Mouse (Mus musculus) left cerebral cortex, adult 9 months (tissue): Measurements from ENCODE around the gene Cdk12.

Source experiments
- DNase-seq, 2 experiments: peaks; one replicate each; pipeline ENCODE4 v3.0.0; 2022; ENCODE audit warnings: low spot score in 2 of 2

Cdk12 gene

DNA sequence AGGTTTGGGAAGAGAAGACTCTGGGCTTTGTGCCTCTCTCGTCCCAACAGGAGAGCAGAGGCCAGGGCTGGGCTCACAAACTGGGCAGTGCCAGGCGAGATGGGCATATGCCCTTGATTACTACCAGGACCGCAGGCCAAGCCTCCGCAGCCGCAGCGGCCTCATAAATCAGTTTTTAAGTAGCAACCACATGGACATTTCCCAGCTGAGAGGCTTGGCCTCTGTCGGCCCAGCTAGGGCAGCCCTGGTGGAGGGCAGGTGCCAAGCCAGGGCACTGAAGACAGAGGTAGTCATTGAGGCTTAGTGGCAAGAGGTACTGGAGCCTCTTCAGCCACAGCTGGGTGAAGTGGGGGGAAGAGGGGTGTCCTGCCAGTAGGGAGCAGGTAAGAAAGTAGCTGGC, 114.6 kb downstream of the Cdk12 start:
- peak in 1 of 2 experiments; percentile 1 for DNase-seq

DNA sequence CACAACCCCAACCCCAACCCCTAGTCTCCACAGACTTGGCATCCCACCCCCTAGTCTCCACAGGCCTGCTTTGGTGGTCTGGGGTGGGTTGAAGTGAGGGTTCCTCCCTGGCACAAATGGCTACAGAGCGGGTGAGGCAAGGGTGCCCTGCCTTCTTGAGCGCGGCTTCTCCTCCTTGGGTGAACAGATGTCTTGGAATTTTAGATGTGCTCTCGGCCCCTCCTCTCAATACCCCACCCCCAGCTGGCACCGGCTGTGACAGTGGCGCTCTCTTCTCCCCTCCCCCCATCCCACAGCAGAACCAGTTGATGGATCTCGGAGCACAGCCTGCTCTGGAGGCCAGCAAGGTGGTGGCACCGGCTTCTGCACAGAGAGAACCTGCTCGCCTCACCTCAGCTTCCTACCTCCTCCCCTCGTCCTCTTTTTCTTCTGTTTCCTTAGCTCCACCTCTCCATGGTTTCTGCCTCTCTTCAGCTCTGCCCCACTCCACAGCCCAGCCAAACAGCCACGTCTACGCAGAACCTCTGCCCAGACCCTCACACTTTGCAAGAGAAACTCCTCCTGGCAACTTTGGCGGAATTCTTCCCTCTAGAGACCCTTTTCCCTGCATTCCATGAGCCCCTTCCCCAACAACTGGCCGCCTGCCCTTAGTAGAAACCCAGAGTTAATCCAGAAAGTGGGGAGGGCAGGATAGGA, 115.7 kb downstream of the Cdk12 start:
- peak in 1 of 2 experiments; percentile 24 for DNase-seq

DNA sequence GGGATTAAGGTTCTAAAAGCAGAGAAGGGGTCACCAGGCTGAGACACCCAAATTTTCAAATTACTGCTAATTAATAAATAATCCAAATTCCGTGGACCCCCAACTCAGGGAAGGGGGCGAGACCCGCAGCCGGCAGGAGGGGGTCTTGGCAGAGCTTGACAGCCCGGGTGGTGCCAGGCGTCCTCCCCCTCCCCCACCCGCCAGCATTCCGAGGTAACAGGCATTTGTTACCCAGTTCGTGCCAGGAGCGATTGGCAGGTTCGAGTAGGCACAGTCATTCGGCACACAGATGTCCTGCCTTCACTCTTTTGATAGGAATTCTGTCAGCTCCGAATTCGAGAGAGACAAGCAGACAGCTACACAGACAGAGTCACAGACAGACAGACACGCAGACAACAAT, 116.3 kb downstream of the Cdk12 start:
- DNase-seq: no peak

DNA sequence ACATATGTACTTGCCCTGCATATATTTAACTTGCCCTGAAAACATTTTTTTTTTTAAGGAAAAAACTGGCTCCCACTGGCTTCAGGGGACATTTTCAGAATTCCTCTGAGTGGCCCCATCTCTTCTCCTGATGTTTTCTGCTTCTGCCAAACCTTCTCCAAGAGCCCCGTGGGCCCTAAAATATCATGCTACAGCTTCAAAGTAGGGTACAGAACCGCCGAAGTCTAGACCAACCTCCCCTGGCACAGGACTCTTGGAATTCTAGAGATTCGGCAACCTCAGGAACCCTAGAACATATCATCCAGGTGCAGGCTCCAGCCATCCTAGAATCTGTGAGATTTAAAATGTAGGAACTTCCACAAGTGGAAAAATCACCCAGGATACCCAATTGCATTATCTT, 116.7 kb downstream of the Cdk12 start:
- peak in 1 of 2 experiments; percentile 24 for DNase-seq

DNA sequence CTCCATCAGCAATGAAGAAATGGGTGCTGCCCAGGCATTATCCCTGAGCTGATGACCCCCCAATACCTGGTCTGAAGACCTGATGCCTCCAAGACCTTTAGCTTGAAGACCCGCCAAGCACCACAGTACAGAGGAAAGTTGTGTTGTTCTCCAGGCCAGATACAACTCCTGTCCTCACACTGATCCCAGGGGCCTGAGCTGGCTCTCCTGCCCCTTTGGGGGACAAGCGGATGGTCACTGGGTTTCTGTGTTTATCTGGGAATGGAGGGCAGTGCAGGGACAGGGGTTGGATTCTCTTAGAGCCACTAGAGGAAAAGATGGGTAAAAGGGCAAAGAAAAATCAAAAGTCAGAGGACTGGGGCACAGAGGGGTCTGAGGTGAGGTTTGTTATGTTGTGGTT, 117.1 kb downstream of the Cdk12 start:
- DNase-seq: peak in 1 of 2 experiments; percentile 7

DNA sequence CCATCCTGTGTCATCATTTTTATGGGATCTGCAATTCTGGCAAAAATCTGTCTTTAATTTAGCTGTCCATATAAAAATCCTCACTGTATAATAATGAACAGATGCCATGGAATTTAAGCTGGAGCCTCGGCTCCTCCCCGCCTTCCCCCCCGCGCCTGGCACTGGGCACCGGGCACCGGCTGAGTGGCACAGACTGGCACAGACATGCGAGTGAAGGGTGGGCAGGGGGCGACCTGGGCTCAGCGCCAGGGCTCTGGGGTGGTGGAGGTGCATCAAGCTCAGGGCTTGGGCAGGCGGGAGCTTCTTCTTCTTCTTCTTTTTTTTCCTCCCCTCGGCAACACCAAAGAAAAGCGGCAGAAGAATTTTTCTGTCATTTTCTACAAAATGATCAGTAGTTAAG, 117.5 kb downstream of the Cdk12 start:
- peak in 1 of 2 experiments; percentile 10 for DNase-seq

DNA sequence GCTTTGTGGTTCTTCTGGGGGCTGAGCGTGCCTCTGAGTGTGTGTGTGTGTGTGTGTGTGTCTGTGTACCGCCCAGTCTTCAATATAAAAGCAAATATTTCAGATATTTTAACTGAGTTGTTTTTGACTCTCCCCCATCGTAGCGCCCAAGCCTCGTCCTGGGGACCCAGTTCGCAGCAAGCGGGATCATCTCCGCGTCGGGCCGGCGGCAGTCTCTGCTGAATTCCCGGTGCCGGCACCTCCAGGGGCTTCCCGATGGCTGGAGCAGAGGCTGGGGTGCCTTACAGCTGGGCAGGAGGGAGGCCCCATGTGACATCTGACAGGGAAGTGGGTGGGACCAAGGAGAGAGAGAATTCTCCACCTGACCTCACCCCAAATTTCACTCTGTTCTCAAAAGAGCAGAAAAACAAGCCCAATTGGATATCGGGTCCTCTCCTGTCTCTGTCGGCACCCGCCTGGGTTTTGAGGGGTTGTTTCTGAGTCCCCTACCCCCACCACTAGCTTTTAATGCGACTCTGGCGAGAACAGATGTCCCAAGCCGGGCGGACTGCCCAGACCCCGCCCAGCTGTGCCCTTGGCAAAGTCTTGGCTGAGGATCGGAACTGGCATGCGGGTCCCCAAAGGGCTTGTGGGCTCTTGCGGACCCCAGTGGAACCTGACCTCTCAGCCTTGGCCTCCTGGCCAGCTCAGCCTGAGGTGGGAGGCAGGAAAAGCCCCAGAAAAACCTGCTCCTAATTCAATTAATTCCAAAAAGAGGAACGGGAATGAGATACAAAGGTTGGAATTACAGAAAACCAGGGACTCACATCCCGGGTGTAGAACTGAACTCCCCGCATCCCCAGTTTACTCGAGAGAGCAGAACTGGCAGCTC, 118.2 kb downstream of the Cdk12 start:
- peak in 1 of 2 experiments; percentile 25 for DNase-seq

DNA sequence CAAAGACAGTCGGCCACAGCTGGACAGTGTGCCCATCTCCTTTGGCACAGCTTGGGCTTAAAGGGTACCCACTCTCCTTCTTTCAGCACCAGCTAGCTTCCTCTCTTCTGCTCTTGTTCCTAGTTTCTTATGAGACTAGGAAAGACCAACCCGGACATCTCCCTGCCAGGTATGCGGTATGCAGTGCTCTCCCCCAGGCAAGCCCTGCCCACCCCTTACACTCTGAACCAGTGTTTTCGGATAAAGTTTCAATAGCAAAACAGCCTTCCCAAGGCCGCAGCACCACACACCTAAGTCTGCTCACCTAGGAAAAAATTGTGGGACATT, 118.8 kb downstream of the Cdk12 start:
- peak in 1 of 2 experiments; percentile 5 for DNase-seq

DNA sequence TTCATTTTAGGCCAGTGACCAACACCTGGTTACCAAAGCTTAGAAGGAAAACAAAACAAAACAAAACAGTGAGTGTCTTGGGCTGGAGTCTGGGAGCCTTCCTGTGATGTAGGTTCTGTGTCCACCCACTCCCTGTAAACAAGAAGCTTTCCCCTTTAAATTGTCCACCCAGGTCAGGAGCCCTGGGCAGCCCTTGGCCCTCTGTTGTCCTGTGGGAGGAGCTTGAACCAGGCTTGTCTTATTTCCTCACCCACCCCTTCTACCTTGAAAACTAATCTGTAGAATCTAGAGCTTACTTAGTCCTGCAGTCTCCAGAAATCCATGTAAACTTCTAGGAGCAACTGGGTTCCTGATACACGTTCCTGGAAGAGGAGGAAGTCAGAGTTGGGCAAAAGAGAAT, 119.3 kb downstream of the Cdk12 start:
- DNase-seq: peak in 1 of 2 experiments; percentile 1

DNA sequence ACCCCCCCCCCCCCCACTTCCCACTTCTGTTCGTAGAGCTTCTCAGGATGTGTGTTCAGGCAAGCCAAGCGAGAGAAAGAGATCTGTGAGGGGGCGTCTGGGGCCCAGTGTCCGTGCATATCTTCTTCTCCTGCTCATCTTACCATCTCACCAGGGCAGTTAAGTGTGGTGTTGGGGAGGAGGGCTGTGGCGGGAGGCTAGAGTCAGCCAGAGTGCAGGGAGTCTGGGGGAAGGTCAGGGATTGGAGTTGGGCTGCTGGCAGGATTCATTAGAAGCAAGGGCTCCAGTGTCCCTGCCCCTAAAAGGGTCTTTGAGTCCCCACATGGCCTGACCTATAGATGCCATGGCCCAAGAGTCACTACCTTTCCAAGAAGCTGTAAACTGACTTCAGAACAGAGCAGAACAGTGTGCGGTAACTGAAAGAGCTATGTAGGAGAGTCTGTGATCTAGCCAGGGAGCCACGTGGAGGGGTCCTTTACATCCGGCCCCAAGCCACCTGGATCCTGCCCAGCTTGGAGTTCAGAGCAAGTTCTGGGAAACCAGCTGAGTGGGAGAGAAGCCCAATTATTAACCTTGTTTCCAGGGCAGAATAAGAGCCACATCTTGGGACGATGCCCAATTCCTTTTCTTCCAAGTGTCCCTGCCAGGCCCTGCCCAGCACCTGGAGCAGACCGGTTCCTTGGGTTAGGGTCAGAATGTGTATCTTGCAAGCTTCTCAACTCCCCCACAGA, 120.4 kb downstream of the Cdk12 start:
- peak in 1 of 2 experiments; percentile 2 for DNase-seq

DNA sequence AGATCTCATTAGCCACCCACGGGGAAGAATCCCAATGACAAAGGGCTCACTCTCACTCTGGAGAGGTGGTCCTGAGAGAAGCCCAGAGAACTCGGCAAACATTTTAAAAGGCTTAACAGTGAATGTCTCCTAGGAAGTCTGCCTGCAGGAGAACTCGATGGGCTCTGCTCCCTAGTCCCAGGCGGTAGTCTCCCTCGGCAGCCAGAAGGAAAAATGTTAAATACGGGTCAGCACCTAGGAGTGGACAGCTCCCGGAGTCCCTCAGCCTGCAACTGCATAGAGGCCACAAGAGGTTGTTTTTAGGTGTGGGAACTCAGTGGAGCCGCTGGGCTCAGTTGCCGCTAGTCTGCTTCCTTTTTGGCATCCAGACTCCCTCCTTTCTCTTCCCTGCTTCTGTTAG, 121.1 kb downstream of the Cdk12 start:
- DNase-seq: no peak

DNA sequence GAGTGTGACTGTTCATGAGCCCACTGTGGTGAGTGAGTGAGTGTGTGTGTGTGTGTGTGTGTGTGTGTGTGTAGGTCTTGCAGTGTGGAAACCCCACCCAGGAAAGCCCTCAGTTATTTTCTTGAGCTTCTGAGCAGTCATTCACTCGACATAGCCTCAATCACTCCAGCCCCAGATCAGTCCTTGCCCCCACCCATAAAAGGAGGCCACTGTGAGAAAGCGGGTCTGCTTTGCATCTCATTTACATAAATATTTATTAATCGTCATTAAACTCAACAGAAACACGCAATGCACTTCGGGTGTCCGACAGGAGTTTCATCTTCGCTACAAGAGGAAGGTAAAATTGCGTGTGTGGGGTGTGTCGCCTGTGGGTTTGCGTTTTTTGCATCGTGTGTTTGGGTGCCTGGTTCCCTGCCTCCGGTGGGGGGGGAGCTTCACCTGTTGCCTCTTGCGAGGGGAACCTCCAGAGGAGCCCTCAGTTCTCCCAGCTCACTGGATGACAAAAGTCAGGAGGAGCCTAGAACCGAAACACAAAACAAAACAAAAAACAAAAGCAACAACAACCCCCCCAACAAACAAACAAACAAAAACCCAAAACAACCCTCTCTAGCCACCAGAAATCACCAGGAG, 122.4 kb downstream of the Cdk12 start:
- DNase-seq: no peak

DNA sequence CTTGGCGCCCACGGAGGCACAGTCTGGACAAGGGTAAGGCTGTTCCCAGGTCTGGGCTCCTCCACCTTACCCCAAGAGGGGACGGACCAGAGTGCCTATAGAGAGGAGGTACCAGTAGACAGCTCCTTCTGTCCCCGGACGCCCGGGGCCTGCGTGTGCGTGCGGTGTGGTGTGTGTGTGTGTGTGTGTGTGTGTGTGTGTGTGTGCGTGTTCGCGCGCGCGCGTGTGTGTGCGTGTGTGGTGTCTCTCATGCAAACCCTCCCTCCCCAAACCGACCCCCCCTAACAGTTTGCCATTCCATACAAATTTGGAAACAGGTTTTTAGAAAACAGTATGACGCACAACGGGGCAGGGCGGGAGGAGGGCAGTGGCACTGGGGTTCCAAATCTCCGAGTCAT, 123.0 kb downstream of the Cdk12 start:
- DNase-seq: peak in 1 of 2 experiments; percentile 8

DNA sequence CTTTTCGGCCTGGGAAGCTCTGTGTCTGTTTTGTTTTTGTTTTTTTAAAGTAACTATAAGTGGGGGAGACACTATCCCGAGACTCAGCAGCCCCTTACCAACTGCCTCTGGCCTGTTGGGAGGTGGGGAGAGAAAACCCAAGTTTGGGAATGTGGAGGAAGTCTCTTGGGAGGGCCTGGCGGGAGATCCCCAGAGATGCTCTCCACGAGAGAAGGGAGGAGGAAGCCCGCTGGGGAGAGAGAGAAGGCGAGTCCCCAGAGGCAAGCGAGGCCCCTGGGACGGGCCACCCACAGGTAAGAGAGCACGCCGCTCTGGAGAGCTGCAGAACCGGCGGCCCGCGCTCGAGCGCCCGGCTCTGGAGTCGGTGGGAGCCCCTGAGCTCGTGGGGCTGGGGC, 123.9 kb downstream of the Cdk12 start:
- no peak for DNase-seq

DNA sequence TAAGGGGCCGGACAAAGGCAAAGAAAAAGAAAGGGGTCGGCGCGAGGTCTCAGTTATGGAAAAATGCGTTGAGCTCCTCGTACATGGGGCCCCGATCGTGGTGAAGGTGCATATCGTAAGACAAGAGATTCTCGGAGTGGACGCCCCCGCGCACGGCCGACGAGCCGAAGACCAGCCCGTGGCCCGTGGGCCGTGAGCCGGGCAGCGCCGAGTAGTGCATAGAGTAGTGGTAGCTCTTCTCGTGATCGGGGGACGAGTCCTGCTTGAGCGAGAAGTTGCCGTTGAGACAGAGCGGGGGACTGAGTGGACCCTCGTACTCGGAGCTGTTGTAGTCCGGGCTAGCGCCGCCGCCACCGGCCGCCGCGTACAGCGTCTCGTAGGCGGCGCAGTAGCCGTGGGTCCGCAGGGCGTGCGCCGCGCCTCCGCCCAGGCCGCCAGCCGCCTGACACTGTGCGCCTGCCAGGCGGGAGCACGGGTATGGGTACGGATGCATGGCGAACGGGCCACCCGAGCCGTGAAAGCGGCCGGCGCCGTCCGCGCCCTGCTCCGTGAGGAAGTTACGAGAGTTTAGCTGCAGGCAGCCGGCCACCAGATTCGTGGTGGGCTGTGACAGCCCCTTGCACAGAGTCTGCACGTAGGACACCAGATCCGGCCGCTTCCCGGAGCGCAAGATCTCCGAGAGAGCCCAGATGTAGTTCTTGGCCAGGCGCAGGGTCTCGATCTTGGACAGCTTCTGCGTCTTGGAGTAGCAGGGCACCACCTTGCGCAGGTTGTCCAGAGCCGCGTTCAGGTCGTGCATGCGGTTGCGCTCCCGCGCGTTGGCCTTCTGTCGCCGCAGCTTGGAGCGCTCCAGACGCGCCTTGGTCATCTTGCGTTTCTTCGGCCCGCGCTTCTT, 124.5 kb downstream of the Cdk12 start:
- peak in 1 of 2 experiments; percentile 16 for DNase-seq

DNA sequence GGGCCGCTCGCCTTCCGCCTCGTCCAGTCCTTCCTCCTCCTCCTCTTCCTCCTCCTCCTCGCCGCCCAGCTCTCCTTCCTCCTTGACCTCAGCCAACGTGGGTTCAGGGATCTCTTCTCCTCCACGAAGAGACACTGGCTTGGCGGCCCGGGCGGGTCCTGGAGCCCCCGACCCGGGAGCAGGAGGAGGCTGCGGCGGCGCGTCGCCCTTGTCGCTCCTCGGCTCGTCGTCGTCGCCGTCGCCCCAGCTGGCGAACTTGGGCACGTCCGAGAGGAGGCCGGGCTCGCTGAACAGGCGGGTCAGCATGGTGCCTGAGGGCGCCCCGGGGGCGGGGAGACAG, 125.1 kb downstream of the Cdk12 start:
- DNase-seq: peak in 1 of 2 experiments; percentile 5
